Mouse (Mus musculus): ENCODE measurements around the gene Flrt3. TPM values are rescaled to one million over a fixed set of nuclear protein-coding genes. Genes with fewer than 3 reads are reported as not detected.

Flrt3 gene
- 10 to 100 TPM; 31.8 to 35.2 TPM for total RNA-seq (2021)

- intact Hi-C loops (cut with DNase I) = loop anchor here (5.0 kb wide), 1 partner anchor 1581 kb away; no protein-coding TSS in a partner anchor
- peak; percentile 90 to 96 for DNase-seq (ENCODE audit: extremely low spot score in 1 of 2, low spot score in 2 of 2)
These were observed at the start of gene Flrt3 for GRCm38 (mm10) chr2:140670963-140671702. Flrt3 (minus strand) TSS chr2:140671469.

GRCm38 (mm10) chr2:140717407-140717806 is 46.1 kb upstream of the Flrt3 start:
- intact Hi-C loops (cut with DNase I) = no loop called here
- no peak for DNase-seq (ENCODE audit: extremely low spot score in 1 of 2, low spot score in 2 of 2)

- intact Hi-C loops (cut with DNase I) = no loop called here
These were observed 44.6 kb upstream of the Flrt3 start for GRCm38 (mm10) chr2:140715822-140716221.

GRCm38 (mm10) chr2:140707550-140707949 is 36.3 kb upstream of the Flrt3 start:
- DNase-seq (ENCODE audit: extremely low spot score in 1 of 2, low spot score in 2 of 2) = no peak
- intact Hi-C loops (cut with DNase I) = no loop called here

More at GRCm38 (mm10) chr2:140715822-140716221, 44.6 kb upstream of the Flrt3 start:
- DNase-seq (ENCODE audit: extremely low spot score in 1 of 2, low spot score in 2 of 2) = no peak

- no peak for DNase-seq (ENCODE audit: extremely low spot score in 1 of 2, low spot score in 2 of 2)
- intact Hi-C loops (cut with DNase I) = no loop called here
These were observed 34.0 kb upstream of the Flrt3 start for GRCm38 (mm10) chr2:140705278-140705677.

GRCm38 (mm10) chr2:140704146-140704545 is 32.9 kb upstream of the Flrt3 start:
- DNase-seq (ENCODE audit: extremely low spot score in 1 of 2, low spot score in 2 of 2) = no peak
- intact Hi-C loops (cut with DNase I) = no loop called here

GRCm38 (mm10) chr2:140703377-140703776 is 32.1 kb upstream of the Flrt3 start:
- no peak for DNase-seq (ENCODE audit: extremely low spot score in 1 of 2, low spot score in 2 of 2)
- intact Hi-C loops (cut with DNase I) = no loop called here

- DNase-seq (ENCODE audit: extremely low spot score in 1 of 2, low spot score in 2 of 2) = no peak
- intact Hi-C loops (cut with DNase I) = no loop called here
These were observed 27.3 kb upstream of the Flrt3 start for GRCm38 (mm10) chr2:140698585-140698984.

GRCm38 (mm10) chr2:140693845-140694244 is 22.6 kb upstream of the Flrt3 start:
- intact Hi-C loops (cut with DNase I) = no loop called here
- no peak for DNase-seq (ENCODE audit: extremely low spot score in 1 of 2, low spot score in 2 of 2)

- no peak for DNase-seq (ENCODE audit: extremely low spot score in 1 of 2, low spot score in 2 of 2)
- intact Hi-C loops (cut with DNase I) = no loop called here
These were observed 21.2 kb upstream of the Flrt3 start for GRCm38 (mm10) chr2:140692461-140692860.

- DNase-seq (ENCODE audit: extremely low spot score in 1 of 2, low spot score in 2 of 2) = no peak
- intact Hi-C loops (cut with DNase I) = no loop called here
These were observed 20.1 kb upstream of the Flrt3 start for GRCm38 (mm10) chr2:140691403-140691802.

GRCm38 (mm10) chr2:140690906-140691305 is 19.6 kb upstream of the Flrt3 start:
- DNase-seq (ENCODE audit: extremely low spot score in 1 of 2, low spot score in 2 of 2) = no peak
- intact Hi-C loops (cut with DNase I) = no loop called here

GRCm38 (mm10) chr2:140676728-140677127 is 5.5 kb upstream of the Flrt3 start:
- intact Hi-C loops (cut with DNase I) = no loop called here
- no peak for DNase-seq (ENCODE audit: extremely low spot score in 1 of 2, low spot score in 2 of 2)

- no peak for DNase-seq (ENCODE audit: extremely low spot score in 1 of 2, low spot score in 2 of 2)
- intact Hi-C loops (cut with DNase I) = loop anchor here (5.0 kb wide), 1 partner anchor 1579 kb away; no protein-coding TSS in a partner anchor
These were observed 2.2 kb upstream of the Flrt3 start for GRCm38 (mm10) chr2:140673466-140673865.

GRCm38 (mm10) chr2:140670457-140670856 is 812 bp downstream of the Flrt3 start:
- peak; percentile 49 to 52 for DNase-seq (ENCODE audit: extremely low spot score in 1 of 2, low spot score in 2 of 2)
- intact Hi-C loops (cut with DNase I) = loop anchor here (5.0 kb wide), 1 partner anchor 1582 kb away; no protein-coding TSS in a partner anchor

- DNase-seq (ENCODE audit: extremely low spot score in 1 of 2, low spot score in 2 of 2) = no peak
- intact Hi-C loops (cut with DNase I) = loop anchor here (5.0 to 10.0 kb wide), 2 partner anchors 135 to 1583 kb away; no protein-coding TSS in a partner anchor
These were observed 1.5 kb downstream of the Flrt3 start for GRCm38 (mm10) chr2:140669786-140670185.

GRCm38 (mm10) chr2:140669081-140669480 is 2.2 kb downstream of the Flrt3 start:
- intact Hi-C loops (cut with DNase I) = loop anchor here (10.0 kb wide), 1 partner anchor 134 kb away; no protein-coding TSS in a partner anchor
- DNase-seq (ENCODE audit: extremely low spot score in 1 of 2, low spot score in 2 of 2) = no peak

GRCm38 (mm10) chr2:140668311-140668710 is 3.0 kb downstream of the Flrt3 start:
- DNase-seq (ENCODE audit: extremely low spot score in 1 of 2, low spot score in 2 of 2) = peak; percentile 84 to 87
- intact Hi-C loops (cut with DNase I) = loop anchor here (10.0 kb wide), 1 partner anchor 134 kb away; no protein-coding TSS in a partner anchor

- intact Hi-C loops (cut with DNase I) = loop anchor here (10.0 kb wide), 1 partner anchor 133 kb away; no protein-coding TSS in a partner anchor
- DNase-seq (ENCODE audit: extremely low spot score in 1 of 2, low spot score in 2 of 2) = no peak
These were observed 3.8 kb downstream of the Flrt3 start for GRCm38 (mm10) chr2:140667261-140668047.
